Mouse (Mus musculus) hindbrain, embryonic 11.5 days (tissue): ENCODE measurements around the gene Mybph. TPM values are rescaled to one million over a fixed set of nuclear protein-coding genes. Genes with fewer than 3 reads are reported as not detected.

Source experiments
- ATAC-seq: fragments of 200-750 bp; cut with Nextera tagmentation; 2 replicates; pipeline ENCODE4 v1.8.0; 2017; ENCODE audit warnings: mild to moderate bottlenecking, moderate TSS enrichment, moderate library complexity; ENCODE audit not compliant: low FRiP score
- DNase-seq: peaks from one replicate; pipeline ENCODE4 v3.0.0-alpha.2; 2015; ENCODE audit warnings: low spot score
- H3K27ac ChIP-seq: fragments of 300-500 bp; sonication (generic); 2 replicates; pipeline ENCODE4 v1.5.1; 2014; ENCODE audit warnings: mild to moderate bottlenecking, low read depth, low read length
- H3K27me3 ChIP-seq: fragments of 300-500 bp; sonication (generic); 2 replicates; pipeline ENCODE4 v1.6.1; 2014; ENCODE audit warnings: mild to moderate bottlenecking, low read length, moderate library complexity, mixed read lengths; ENCODE audit not compliant: control insufficient read depth, insufficient read depth
- H3K36me3 ChIP-seq: fragments of 300-500 bp; sonication (generic); 2 replicates; pipeline ENCODE4 v1.6.1; 2014; ENCODE audit warnings: mild to moderate bottlenecking, low read length, moderate library complexity, mixed read lengths; ENCODE audit not compliant: control insufficient read depth, insufficient read depth
- H3K4me1 ChIP-seq: fragments of 300-500 bp; sonication (generic); replicated peaks from 2 replicates; pipeline ENCODE4 v1.6.1; 2014; ENCODE audit warnings: low read length, mixed read lengths; ENCODE audit not compliant: control insufficient read depth, insufficient read depth
- H3K4me2 ChIP-seq: fragments of 300-500 bp; sonication (generic); replicated peaks from 2 replicates; pipeline ENCODE4 v1.6.1; 2014; ENCODE audit warnings: mild to moderate bottlenecking, low read depth, low read length
- H3K4me3 ChIP-seq: fragments of 300-500 bp; sonication (generic); 2 replicates; pipeline ENCODE4 v1.5.1; 2014; ENCODE audit warnings: low read depth, low read length
- H3K9ac ChIP-seq: fragments of 300-500 bp; sonication (generic); 2 replicates; pipeline ENCODE4 v1.6.1; 2014; ENCODE audit warnings: low read depth, low read length
- H3K9me3 ChIP-seq: fragments of 300-500 bp; sonication (generic); 2 replicates; pipeline ENCODE4 v1.6.1; 2016; ENCODE audit warnings: low read length; ENCODE audit not compliant: control insufficient read depth
- WGBS: fragments of 180-500 bp; shearing (Covaris S2); extraction: QIAGEN DNeasy Blood & Tissue Kit; methylation state at CpG from one replicate; pipeline ENCODE4 v1.1.7; 2014; 5-methylcytosine and 5-hydroxymethylcytosine counted together
- polyA plus RNA-seq: library from polyadenylated mRNA; unstranded; fragments of >200 nt; fragmentation: Nextera tagmentation; extraction: Ambion mirVana; gene quantifications from 2 replicates; pipeline ENCODE4 v1.2.1, GENCODE M21; 2014

Mybph gene
- 1.4 and 3.7 TPM in 2 replicates for polyA plus RNA-seq

- H3K4me3 ChIP-seq = no peak within 1 kb of the TSS
- 0 out of 2 replicates have a peak, but pooled peaks cover 5% of the 10 kb centered on the region for H3K4me1 ChIP-seq
- H3K4me2 ChIP-seq = no peak within 1 kb of the TSS
- ATAC-seq = no peak
- 73% methylated on average over 1 of the region's 1 CpGs for WGBS
- H3K27ac ChIP-seq = no peak within 1 kb of the TSS
- H3K9me3 ChIP-seq = no peaks in the 10 kb centered on the region
- H3K27me3 ChIP-seq = no peaks in the 10 kb centered on the region
- no peaks in the 10 kb centered on the region for H3K36me3 ChIP-seq
- H3K9ac ChIP-seq = no peak within 1 kb of the TSS
- no peak for DNase-seq
Observed at GRCm38 (mm10) chr1:134193126-134193525, at the start of gene Mybph. TSS of gene Mybph (plus strand) at chr1:134193448.

- no peaks in the 10 kb centered on the region for H3K36me3 ChIP-seq
- 92% methylated on average over 8 of the region's 8 CpGs for WGBS
- no peaks in the 10 kb centered on the region for H3K27me3 ChIP-seq
- no peak overlapping the region for H3K4me2 ChIP-seq
- no peak overlapping the region for H3K27ac ChIP-seq
- no peaks in the 10 kb centered on the region for H3K9me3 ChIP-seq
- H3K9ac ChIP-seq = no peak overlapping the region
- no peak for ATAC-seq
- no peaks in the 10 kb centered on the region; the same call in 1 of the 2 replicates for H3K4me1 ChIP-seq
- no peak overlapping the region for H3K4me3 ChIP-seq
- DNase-seq = no peak
Observed at GRCm38 (mm10) chr1:134146066-134146465, 47.2 kb upstream of the Mybph start.

GRCm38 (mm10) chr1:134150076-134150475 lies 43.2 kb upstream of the Mybph start:
- Histone ChIP-seq H3K4me3 (no peak overlapping the region), H3K4me1 (no peaks in the 10 kb centered on the region), H3K9ac (no peak overlapping the region), H3K4me2 (no peak overlapping the region), H3K9me3 (no peaks in the 10 kb centered on the region), H3K27ac (no peak overlapping the region), H3K36me3 (no peaks in the 10 kb centered on the region), H3K27me3 (no peaks in the 10 kb centered on the region)
- ATAC-seq (no peak), DNase-seq (no peak)
- WGBS = 78% methylated on average over 8 of the region's 8 CpGs

- no peaks in the 10 kb centered on the region for H3K4me1 ChIP-seq
- whole genome bisulfite sequencing = 92% methylated on average over 9 of the region's 9 CpGs
- no peak overlapping the region for H3K27ac ChIP-seq
- no peaks in the 10 kb centered on the region for H3K9me3 ChIP-seq
- no peaks in the 10 kb centered on the region for H3K36me3 ChIP-seq
- ATAC-seq = no peak
- H3K4me2 ChIP-seq = no peak overlapping the region
- H3K9ac ChIP-seq = no peak overlapping the region
- no peak overlapping the region for H3K4me3 ChIP-seq
- no peaks in the 10 kb centered on the region for H3K27me3 ChIP-seq
- no peak for DNase-seq
Observed at GRCm38 (mm10) chr1:134150745-134151144, 42.5 kb upstream of the Mybph start.

- Histone ChIP-seq H3K4me2 (no peak overlapping the region), H3K27me3 (no peaks in the 10 kb centered on the region), H3K4me1 (no peaks in the 10 kb centered on the region), H3K9ac (no peak overlapping the region), H3K4me3 (no peak overlapping the region), H3K27ac (no peak overlapping the region), H3K9me3 (no peaks in the 10 kb centered on the region), H3K36me3 (no peaks in the 10 kb centered on the region)
- peak; percentile 94 for DNase-seq
- peak; percentile 69 for ATAC-seq
- WGBS = 38% methylated on average over 13 of the region's 13 CpGs
Observed at GRCm38 (mm10) chr1:134151655-134152412, 41.4 kb upstream of the Mybph start.

- H3K27me3 ChIP-seq = no peaks in the 10 kb centered on the region
- no peaks in the 10 kb centered on the region for H3K9me3 ChIP-seq
- no peak overlapping the region for H3K27ac ChIP-seq
- no peak overlapping the region for H3K4me2 ChIP-seq
- ATAC-seq = no peak
- H3K4me1 ChIP-seq = no peaks in the 10 kb centered on the region
- 78% methylated on average over 21 of the region's 21 CpGs for WGBS
- H3K36me3 ChIP-seq = no peaks in the 10 kb centered on the region
- H3K9ac ChIP-seq = no peak overlapping the region
- H3K4me3 ChIP-seq = no peak overlapping the region
- DNase-seq = no peak
Observed at GRCm38 (mm10) chr1:134152626-134153590, 40.3 kb upstream of the Mybph start.

GRCm38 (mm10) chr1:134154121-134154520 lies 39.1 kb upstream of the Mybph start:
- Histone ChIP-seq H3K36me3 (no peaks in the 10 kb centered on the region), H3K4me3 (no peak overlapping the region), H3K4me2 (no peak overlapping the region), H3K27ac (no peak overlapping the region), H3K9ac (no peak overlapping the region), H3K9me3 (no peaks in the 10 kb centered on the region), H3K4me1 (no peaks in the 10 kb centered on the region), H3K27me3 (no peaks in the 10 kb centered on the region)
- DNase-seq (no peak), ATAC-seq (no peak)
- WGBS = 88% methylated on average over 3 of the region's 3 CpGs

- no peaks in the 10 kb centered on the region for H3K9me3 ChIP-seq
- DNase-seq (no peak), ATAC-seq (no peak)
- H3K36me3 ChIP-seq = no peaks in the 10 kb centered on the region
- WGBS = 54% methylated on average over 3 of the region's 3 CpGs
- H3K4me3 ChIP-seq = no peak overlapping the region
- no peaks in the 10 kb centered on the region for H3K4me1 ChIP-seq
- H3K27me3 ChIP-seq = no peaks in the 10 kb centered on the region
- no peak overlapping the region for H3K9ac ChIP-seq
- H3K4me2 ChIP-seq = no peak overlapping the region
- H3K27ac ChIP-seq = no peak overlapping the region
Observed at GRCm38 (mm10) chr1:134154655-134155054, 38.6 kb upstream of the Mybph start.
